Mouse (Mus musculus): Measurements from ENCODE around the gene Pecr. TPM values are rescaled to one million over a fixed set of nuclear protein-coding genes. Genes with fewer than 3 reads are reported as not detected.
"Not testable (repeated sequence)": the region's sequence is repeated elsewhere in the genome, so short reads cannot be mapped to it uniquely, and the experiment has no call there.

The Pecr gene
- polyA plus RNA-seq, 1 experiment = 3.6 TPM

DNA sequence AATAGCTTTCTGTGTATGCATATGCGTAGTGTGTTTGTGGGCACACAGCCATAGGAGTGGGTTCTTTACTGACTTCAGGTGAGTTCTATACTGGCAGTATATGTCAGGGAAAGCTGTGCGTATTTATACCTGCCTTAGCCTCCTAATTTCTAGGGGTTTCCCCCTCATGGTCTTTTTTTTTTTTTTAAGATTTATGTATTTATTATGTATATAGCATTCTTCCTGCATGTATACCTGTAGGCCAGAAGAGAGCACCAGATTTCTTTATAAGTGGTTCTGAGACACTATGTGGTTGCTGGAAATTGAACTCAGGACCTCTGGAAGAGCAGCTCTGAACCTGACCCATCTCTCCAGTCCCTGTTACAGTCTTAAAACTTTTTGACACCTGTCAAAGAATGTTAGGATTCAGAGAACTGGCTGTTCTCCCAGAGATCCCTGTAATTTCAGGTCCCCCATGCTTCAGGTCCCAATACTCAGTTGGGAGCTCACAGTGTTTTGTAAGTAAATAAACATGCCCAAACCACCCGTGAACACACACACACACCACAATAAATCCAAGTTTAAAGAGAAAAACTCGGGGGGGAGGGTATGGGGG, 57.1 kb downstream of the Pecr start:
- no peaks in the 10 kb centered on the region for H3K36me3 ChIP-seq (ENCODE audit: control insufficient read depth, insufficient read depth, low read length)
- no peak overlapping the region for H3K4me3 ChIP-seq (ENCODE audit: control insufficient read depth, insufficient read depth, low read length)
- H3K27ac ChIP-seq (ENCODE audit: control insufficient read depth, insufficient read depth, low read length) = no peak overlapping the region
- TF ChIP-seq POLR2A (IDR thresholded peaks at IDR 0.05; ENCODE audit: control insufficient read depth, extremely low read depth, insufficient read depth, low read length, poor library complexity) = no peak
- TF ChIP-seq CTCF (IDR thresholded peaks at IDR 0.05; ENCODE audit: borderline replicate concordance, control insufficient read depth, extremely low read depth, insufficient read depth, low read length, poor library complexity) = no peak
- WGBS = 61% methylated on average over 4 of the region's 4 CpGs
- no peaks in the 10 kb centered on the region for H3K27me3 ChIP-seq (ENCODE audit: control insufficient read depth, insufficient read depth, low read length)
- H3K4me1 ChIP-seq (replicated peaks; ENCODE audit: control insufficient read depth, insufficient read depth, low read length) = no peaks in the 10 kb centered on the region; the same call in 1 of the 2 replicates
- no peak for DNase-seq

DNA sequence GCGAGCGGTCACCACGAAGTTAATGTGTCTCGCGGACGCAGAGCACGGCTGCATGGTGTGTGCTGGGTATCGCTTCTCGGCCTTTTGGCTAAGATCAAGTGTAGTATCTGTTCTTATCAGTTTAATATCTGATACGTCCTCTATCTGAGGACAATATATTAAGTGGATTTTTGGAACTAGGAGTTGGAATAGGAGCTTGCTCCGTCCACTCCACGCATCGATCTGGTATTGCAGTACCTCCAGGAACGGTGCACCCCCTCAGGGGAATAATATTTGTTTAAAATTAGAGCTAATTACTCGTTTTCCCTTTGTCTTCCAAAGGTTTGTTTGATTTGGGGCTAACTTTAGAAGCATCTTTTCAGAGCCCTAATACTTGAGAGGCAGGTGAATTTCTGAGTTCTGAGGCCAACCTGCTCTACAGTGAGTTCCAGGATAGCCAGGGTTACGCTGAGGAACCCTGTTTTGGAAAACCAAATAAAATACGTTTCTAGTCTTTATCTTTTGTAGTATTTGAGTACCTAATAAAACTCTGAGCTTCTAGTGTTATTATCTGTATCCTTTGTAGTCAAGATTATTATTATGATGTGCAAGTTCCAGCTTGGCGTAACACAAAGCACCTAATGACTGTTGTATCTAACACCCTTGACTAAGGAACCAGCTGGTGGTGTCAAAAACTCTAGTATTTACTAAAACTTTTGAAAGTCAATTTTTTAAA, 57.8 kb downstream of the Pecr start:
- H3K27me3 ChIP-seq (ENCODE audit: control insufficient read depth, insufficient read depth, low read length) = no peaks in the 10 kb centered on the region
- TF ChIP-seq CTCF (IDR thresholded peaks at IDR 0.05; ENCODE audit: borderline replicate concordance, control insufficient read depth, extremely low read depth, insufficient read depth, low read length, poor library complexity) (no peak), POLR2A (IDR thresholded peaks at IDR 0.05; ENCODE audit: control insufficient read depth, extremely low read depth, insufficient read depth, low read length, poor library complexity) (no peak)
- H3K36me3 ChIP-seq (ENCODE audit: control insufficient read depth, insufficient read depth, low read length) = no peaks in the 10 kb centered on the region
- DNase-seq = no peak
- 4% methylated on average over 11 of the region's 18 CpGs for WGBS
- no peaks in the 10 kb centered on the region; the same call in 1 of the 2 replicates for H3K4me1 ChIP-seq (replicated peaks; ENCODE audit: control insufficient read depth, insufficient read depth, low read length)
- H3K4me3 ChIP-seq (ENCODE audit: control insufficient read depth, insufficient read depth, low read length) = no peak overlapping the region
- H3K27ac ChIP-seq (ENCODE audit: control insufficient read depth, insufficient read depth, low read length) = no peak overlapping the region

DNA sequence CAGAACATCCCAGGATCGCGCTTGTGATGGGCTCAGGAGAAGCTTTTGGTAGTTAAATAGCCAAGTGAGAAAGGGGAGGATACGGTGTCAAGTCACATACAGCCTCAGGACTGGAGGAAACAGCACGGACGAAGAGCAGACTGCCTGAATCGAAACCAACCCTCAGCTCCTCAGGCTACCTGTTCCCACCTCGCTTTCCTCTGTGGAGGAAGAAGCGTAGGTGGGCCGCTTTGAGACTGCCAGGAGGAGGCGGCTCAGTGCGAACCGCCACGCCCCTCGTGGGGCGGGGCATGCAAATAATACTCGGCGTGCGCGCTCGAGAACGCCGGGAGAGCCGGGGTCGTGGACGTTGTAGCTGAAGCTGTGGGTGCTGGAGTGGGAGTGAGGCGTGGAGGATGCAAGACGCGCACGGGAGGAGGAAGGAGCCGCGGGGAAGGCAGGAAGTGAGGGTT, 58.4 kb downstream of the Pecr start:
- H3K27me3 ChIP-seq (ENCODE audit: control insufficient read depth, insufficient read depth, low read length); H3K27ac ChIP-seq (ENCODE audit: control insufficient read depth, insufficient read depth, low read length); H3K36me3 ChIP-seq (ENCODE audit: control insufficient read depth, insufficient read depth, low read length); H3K4me1 ChIP-seq (replicated peaks; ENCODE audit: control insufficient read depth, insufficient read depth, low read length): not testable (repeated sequence)
- DNase-seq = peak; percentile 84
- WGBS = under 1% methylated on average over 27 of the region's 31 CpGs
- peak overlapping the region; percentile 35 for H3K4me3 ChIP-seq (ENCODE audit: control insufficient read depth, insufficient read depth, low read length)

DNA sequence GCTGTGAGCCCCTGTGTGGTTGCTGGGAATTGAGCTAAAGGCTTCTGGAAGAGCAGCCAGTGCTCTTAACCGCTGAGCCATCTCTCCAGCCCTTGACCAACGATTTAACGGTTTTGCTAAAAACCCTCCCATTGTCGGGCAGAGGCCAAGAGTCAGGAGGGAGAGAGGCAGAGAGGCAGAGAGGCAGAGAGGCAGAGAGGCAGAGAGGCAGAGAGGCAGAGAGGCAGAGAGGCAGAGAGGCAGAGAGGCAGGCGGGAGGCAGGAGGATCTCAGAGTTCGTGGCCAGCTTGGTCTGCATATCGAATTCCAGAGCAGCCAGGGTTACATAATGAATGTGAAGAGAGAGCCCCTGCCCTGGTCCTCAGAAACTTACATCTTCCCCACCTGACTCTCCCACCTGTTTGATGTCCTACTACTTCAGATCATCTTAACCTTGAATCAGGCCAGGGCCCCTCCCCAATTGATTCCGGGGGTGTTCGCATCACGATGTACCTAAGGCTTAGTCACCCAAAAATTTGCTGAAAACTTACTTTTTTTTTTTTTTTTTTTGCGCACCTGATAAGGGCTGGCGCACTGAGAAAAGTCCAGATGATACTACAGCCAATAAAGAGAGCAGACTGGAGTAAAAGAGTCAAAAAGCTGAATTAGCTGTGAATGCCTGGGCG, 58.9 kb downstream of the Pecr start:
- DNase-seq = no peak
- no peak for TF ChIP-seq CTCF (IDR thresholded peaks at IDR 0.05; ENCODE audit: borderline replicate concordance, control insufficient read depth, extremely low read depth, insufficient read depth, low read length, poor library complexity)
- TF ChIP-seq POLR2A (IDR thresholded peaks at IDR 0.05; ENCODE audit: control insufficient read depth, extremely low read depth, insufficient read depth, low read length, poor library complexity) = no peak
- Histone ChIP-seq H3K4me1 (replicated peaks; ENCODE audit: control insufficient read depth, insufficient read depth, low read length) (no peaks in the 10 kb centered on the region; the same call in 1 of the 2 replicates), H3K27me3 (ENCODE audit: control insufficient read depth, insufficient read depth, low read length) (no peaks in the 10 kb centered on the region), H3K36me3 (ENCODE audit: control insufficient read depth, insufficient read depth, low read length) (no peaks in the 10 kb centered on the region), H3K4me3 (ENCODE audit: control insufficient read depth, insufficient read depth, low read length) (peak overlapping the region; percentile 35), H3K27ac (ENCODE audit: control insufficient read depth, insufficient read depth, low read length) (no peak overlapping the region)
- WGBS = 25% methylated on average over 13 of the region's 13 CpGs

DNA sequence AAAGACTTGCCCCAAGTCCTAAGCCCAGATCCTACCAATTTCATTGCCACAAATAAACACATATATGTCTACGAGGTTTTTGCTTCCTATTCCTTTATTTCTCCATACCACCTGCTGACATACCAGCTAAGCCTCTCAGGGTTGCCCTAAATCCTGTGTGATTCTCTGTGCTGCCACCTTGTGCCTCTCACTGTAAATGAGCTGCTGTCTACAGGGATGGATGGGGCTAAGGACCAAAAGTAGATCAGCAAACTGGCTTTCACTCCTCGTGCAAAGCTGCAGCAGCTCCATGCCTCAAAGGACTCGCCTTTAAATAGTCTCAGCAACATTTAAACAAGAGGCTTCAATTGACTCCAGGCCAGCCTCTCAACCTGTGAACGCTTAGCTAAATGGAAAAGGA, 64.1 kb downstream of the Pecr start:
- no peaks in the 10 kb centered on the region for H3K36me3 ChIP-seq (ENCODE audit: control insufficient read depth, insufficient read depth, low read length)
- 30% methylated on average over 4 of the region's 4 CpGs for WGBS
- TF ChIP-seq CTCF (IDR thresholded peaks at IDR 0.05; ENCODE audit: borderline replicate concordance, control insufficient read depth, extremely low read depth, insufficient read depth, low read length, poor library complexity) (no peak), POLR2A (IDR thresholded peaks at IDR 0.05; ENCODE audit: control insufficient read depth, extremely low read depth, insufficient read depth, low read length, poor library complexity) (no peak)

DNA sequence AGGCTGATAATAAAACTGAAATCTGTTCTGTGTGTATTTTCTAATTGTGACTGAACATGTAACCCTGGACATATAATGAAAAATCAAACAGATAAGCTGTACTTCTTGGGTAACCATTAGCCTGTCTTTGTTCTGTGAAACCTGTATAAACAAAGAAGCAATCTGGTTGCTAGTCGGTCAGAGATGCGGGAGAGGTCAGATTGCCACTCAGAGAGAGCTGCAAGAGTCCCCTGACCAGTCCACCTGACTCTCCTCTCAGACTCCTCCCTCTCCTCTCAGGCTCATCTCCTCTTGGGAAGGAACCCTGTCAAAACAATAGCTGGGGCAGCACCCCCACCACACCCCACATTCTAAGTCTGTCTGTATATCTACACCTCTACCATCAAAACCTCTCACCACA, 65.0 kb downstream of the Pecr start:
- no peak for TF ChIP-seq POLR2A (IDR thresholded peaks at IDR 0.05; ENCODE audit: control insufficient read depth, extremely low read depth, insufficient read depth, low read length, poor library complexity)
- TF ChIP-seq CTCF (IDR thresholded peaks at IDR 0.05; ENCODE audit: borderline replicate concordance, control insufficient read depth, extremely low read depth, insufficient read depth, low read length, poor library complexity) = no peak
- no peak overlapping the region for H3K4me3 ChIP-seq (ENCODE audit: control insufficient read depth, insufficient read depth, low read length)
- no peak overlapping the region for H3K27ac ChIP-seq (ENCODE audit: control insufficient read depth, insufficient read depth, low read length)
- no peaks in the 10 kb centered on the region for H3K4me1 ChIP-seq (replicated peaks; ENCODE audit: control insufficient read depth, insufficient read depth, low read length)
- no peaks in the 10 kb centered on the region for H3K27me3 ChIP-seq (ENCODE audit: control insufficient read depth, insufficient read depth, low read length)
- WGBS = 92% methylated on average over 2 of the region's 2 CpGs
- no peaks in the 10 kb centered on the region for H3K36me3 ChIP-seq (ENCODE audit: control insufficient read depth, insufficient read depth, low read length)
- no peak for DNase-seq

More for the DNA sequence above, 64.1 kb downstream of the Pecr start:
- H3K27ac ChIP-seq (ENCODE audit: control insufficient read depth, insufficient read depth, low read length) = no peak overlapping the region
- H3K27me3 ChIP-seq (ENCODE audit: control insufficient read depth, insufficient read depth, low read length) = no peaks in the 10 kb centered on the region
- H3K4me3 ChIP-seq (ENCODE audit: control insufficient read depth, insufficient read depth, low read length) = no peak overlapping the region
- H3K4me1 ChIP-seq (replicated peaks; ENCODE audit: control insufficient read depth, insufficient read depth, low read length) = no peaks in the 10 kb centered on the region
- DNase-seq = no peak
